ENCODE assay signal across 26 mouse cellular contexts in genomic region chr3:27529221-27530051, GRCm38 (mm10).
DNase-seq lines count a peak whose midpoint lies in the region; ATAC-seq and TF ChIP-seq lines count a peak whose summit lies in the region.
"Had no signal": no experiment of that assay in that cellular context is flagged by ENCODE, and none has a peak within 500 bp of the region (broad histone marks: within the 10 kb centered on the region; RNA-seq: fewer than 3 reads in every experiment).

No protein-coding gene starts in this region.

- H3K9me3 ChIP-seq in heart, embryonic 15.5 days (replicated peaks), result no peaks in the 10 kb centered on the region
- no peaks in the 10 kb centered on the region for H3K9me3 ChIP-seq in heart, postnatal 0 days (replicated peaks; ENCODE audit: control insufficient read depth, low read length)
- H3K9me3 ChIP-seq in hindbrain, embryonic 16.5 days (ENCODE audit: control insufficient read depth, low read length), result no peaks in the 10 kb centered on the region
- H3K9me3 ChIP-seq: hindbrain, embryonic 13.5 days; neural tube, embryonic 15.5 days had no signal

- peaks cover 6% of the 10 kb centered on the region; the same call in 1 of the 2 replicates for H3K36me3 ChIP-seq in heart, embryonic 15.5 days
- peaks cover 10% of the 10 kb centered on the region for H3K36me3 ChIP-seq in heart, postnatal 0 days (replicated peaks; ENCODE audit: control insufficient read depth, insufficient read depth, low read length)
- H3K36me3 ChIP-seq in hindbrain, embryonic 16.5 days (ENCODE audit: control insufficient read depth, insufficient read depth, low read length), result no peaks in the 10 kb centered on the region
- H3K36me3 ChIP-seq: hindbrain, embryonic 13.5 days; neural tube, embryonic 15.5 days had no signal

- no peak overlapping the region for H3K9ac ChIP-seq in heart, embryonic 15.5 days
- H3K9ac ChIP-seq in heart, postnatal 0 days (replicated peaks; ENCODE audit: low read depth, low read length), result no peak overlapping the region
- H3K9ac ChIP-seq in hindbrain, embryonic 16.5 days (ENCODE audit: low read depth, low read length), result no peak overlapping the region
- H3K9ac ChIP-seq: hindbrain, embryonic 13.5 days; neural tube, embryonic 15.5 days had no signal

- no peak for ATAC-seq in heart, embryonic 15.5 days (replicated peaks; ENCODE audit: insufficient number of reproducible peaks, insufficient read depth, low FRiP score, low read depth)
- ATAC-seq in heart, postnatal 0 days (ENCODE audit: insufficient read depth, low read depth), result peak; percentile 71
- ATAC-seq in hindbrain, embryonic 16.5 days, result no peak
- no peak for ATAC-seq in megakaryocyte progenitor cell, adult 5-6 weeks (replicated peaks; ENCODE audit: poor library complexity)
- ATAC-seq: forebrain, embryonic 14.5 days; lung, postnatal 0 days had no signal

- TF ChIP-seq EP300 in heart, postnatal 0 days (IDR thresholded peaks at IDR 0.05; ENCODE audit: low read depth), result no peak

- WGBS in heart, embryonic 15.5 days, result 56% methylated on average over 14 of the region's 14 CpGs
- 47% methylated on average over 14 of the region's 14 CpGs for whole genome bisulfite sequencing in heart, postnatal 0 days
- whole genome bisulfite sequencing in hindbrain, embryonic 16.5 days, result 76% methylated on average over 14 of the region's 14 CpGs

- no peak for TF ChIP-seq CTCF in gastrocnemius, adult 2 months (IDR thresholded peaks at IDR 0.05)
- no peak for TF ChIP-seq CTCF in heart, postnatal 0 days (IDR thresholded peaks at IDR 0.05; ENCODE audit: low read depth)

- H3K4me2 ChIP-seq in heart, embryonic 15.5 days, result no peak overlapping the region
- no peak overlapping the region for H3K4me2 ChIP-seq in heart, postnatal 0 days (ENCODE audit: low read depth, low read length)
- H3K4me2 ChIP-seq in hindbrain, embryonic 16.5 days (ENCODE audit: low read length), result no peak overlapping the region
- H3K4me2 ChIP-seq: hindbrain, embryonic 13.5 days; neural tube, embryonic 15.5 days had no signal

- DNase-seq in gastrocnemius, adult 2 months, result no peak
- no peak for DNase-seq in gastrocnemius, postnatal 4 days (ENCODE audit: low spot score in 2 of 2)
- DNase-seq in heart, adult 8-10 months (ENCODE audit: low spot score), result no peak
- peak; percentile 77 for DNase-seq in ZHBTc4 (ENCODE audit: low read depth, low spot score)
- no peak for DNase-seq in heart, postnatal 0 days (ENCODE audit: low spot score)
- DNase-seq: B cell, adult 2 months; cerebellum, adult 11-12 months; cerebellum, postnatal 36 days; gastrocnemius, postnatal 36 days; kidney, adult 8-10 months; kidney, postnatal 25 days; left cerebral cortex, postnatal 4 days; liver; midbrain, embryonic 14.5 days; spleen, adult 18-20 months; thymus, adult 18-20 months; thymus, postnatal 4 days had no signal

- intact Hi-C loops in gastrocnemius, adult 2 months (cut with DNase I), result no loop called here

- H3K4me3 ChIP-seq in gastrocnemius, adult 2 months, result no peak overlapping the region
- H3K4me3 ChIP-seq in heart, embryonic 15.5 days, result no peak overlapping the region
- H3K4me3 ChIP-seq in heart, postnatal 0 days (ENCODE audit: low read depth, low read length), result no peak overlapping the region
- no peak overlapping the region for H3K4me3 ChIP-seq in hindbrain, embryonic 16.5 days (ENCODE audit: low read length)
- H3K4me3 ChIP-seq: erythroblast, embryonic 14.5 days; hindbrain, embryonic 13.5 days; left cerebral cortex, adult 2 months; neural tube, embryonic 15.5 days had no signal

- peak overlapping the region; percentile 20; the same call in 1 of the 2 replicates for H3K27ac ChIP-seq in gastrocnemius, adult 2 months
- H3K27ac ChIP-seq in heart, embryonic 15.5 days, result peak overlapping the region; percentile 70
- H3K27ac ChIP-seq in heart, postnatal 0 days (ENCODE audit: low read depth), result peak overlapping the region; percentile 81
- H3K27ac ChIP-seq in hindbrain, embryonic 16.5 days (ENCODE audit: low read depth, low read length), result no peak overlapping the region
- H3K27ac ChIP-seq: hindbrain, embryonic 13.5 days; left cerebral cortex, adult 2 months; neural tube, embryonic 15.5 days had no signal

- peaks cover 31% of the 10 kb centered on the region for H3K4me1 ChIP-seq in heart, embryonic 15.5 days (replicated peaks)
- peaks cover 27% of the 10 kb centered on the region for H3K4me1 ChIP-seq in heart, postnatal 0 days (ENCODE audit: control insufficient read depth, insufficient read depth)
- H3K4me1 ChIP-seq in hindbrain, embryonic 16.5 days (ENCODE audit: control insufficient read depth, insufficient read depth, low read depth, low read length), result no peaks in the 10 kb centered on the region
- H3K4me1 ChIP-seq: hindbrain, embryonic 13.5 days; neural tube, embryonic 15.5 days had no signal

- H3K27me3 ChIP-seq in heart, embryonic 15.5 days, result no peaks in the 10 kb centered on the region
- no peaks in the 10 kb centered on the region for H3K27me3 ChIP-seq in heart, postnatal 0 days (ENCODE audit: control insufficient read depth, insufficient read depth, low read length)
- no peaks in the 10 kb centered on the region for H3K27me3 ChIP-seq in hindbrain, embryonic 16.5 days (replicated peaks; ENCODE audit: control insufficient read depth, insufficient read depth, low read length)
- H3K27me3 ChIP-seq: hindbrain, embryonic 13.5 days; neural tube, embryonic 15.5 days had no signal
